Mouse (Mus musculus) neural tube, embryonic 12.5 days (tissue): Measurements from ENCODE around the gene Tas2r126. TPM values are rescaled to one million over a fixed set of nuclear protein-coding genes. Genes with fewer than 3 reads are reported as not detected.

Source experiments
- ATAC-seq: fragments of 200-750 bp; cut with Nextera tagmentation; 2 replicates; pipeline ENCODE4 v1.8.0; 2017; ENCODE audit warnings: low read depth, mild to moderate bottlenecking, moderate TSS enrichment, moderate library complexity; ENCODE audit not compliant: low FRiP score
- H3K27ac ChIP-seq: fragments of 300-500 bp; sonication (generic); 2 replicates; pipeline ENCODE4 v1.5.1; 2016
- H3K27me3 ChIP-seq: fragments of 300-500 bp; sonication (generic); replicated peaks from 2 replicates; pipeline ENCODE4 v1.6.1; 2016; ENCODE audit warnings: mild to moderate bottlenecking
- H3K36me3 ChIP-seq: fragments of 300-500 bp; sonication (generic); 2 replicates; pipeline ENCODE4 v1.6.1; 2016; ENCODE audit warnings: mild to moderate bottlenecking
- H3K4me1 ChIP-seq: fragments of 300-500 bp; sonication (generic); 2 replicates; pipeline ENCODE4 v1.6.1; 2016
- H3K4me2 ChIP-seq: fragments of 300-500 bp; sonication (generic); replicated peaks from 2 replicates; pipeline ENCODE4 v1.6.1; 2016; ENCODE audit warnings: mild to moderate bottlenecking
- H3K4me3 ChIP-seq: fragments of 300-500 bp; sonication (generic); 2 replicates; pipeline ENCODE4 v1.5.1; 2016
- H3K9ac ChIP-seq: fragments of 300-500 bp; sonication (generic); 2 replicates; pipeline ENCODE4 v1.6.1; 2016; ENCODE audit warnings: mild to moderate bottlenecking
- H3K9me3 ChIP-seq: fragments of 300-500 bp; sonication (generic); 2 replicates; pipeline ENCODE4 v1.6.1; 2016; ENCODE audit warnings: mild to moderate bottlenecking
- WGBS: fragments of 180-500 bp; shearing (Covaris S2); methylation state at CpG from one replicate; pipeline ENCODE4 v1.1.7; 2016; 5-methylcytosine and 5-hydroxymethylcytosine counted together
- polyA plus RNA-seq: library from polyadenylated mRNA; unstranded; fragments of >200 nt; fragmentation: Nextera tagmentation; extraction: Ambion mirVana; gene quantifications from 2 replicates; pipeline ENCODE4 v1.2.1, GENCODE M21; 2016

Gene Tas2r126
- polyA plus RNA-seq, result not detected in 2 replicates

- WGBS, result 87% methylated on average over 6 of the region's 6 CpGs
- Histone ChIP-seq H3K4me1 (no peaks in the 10 kb centered on the region), H3K27ac (no peak within 1 kb of the TSS), H3K4me2 (no peak within 1 kb of the TSS), H3K9me3 (no peaks in the 10 kb centered on the region), H3K9ac (no peak within 1 kb of the TSS), H3K36me3 (no peaks in the 10 kb centered on the region), H3K4me3 (no peak within 1 kb of the TSS), H3K27me3 (no peaks in the 10 kb centered on the region)
- no peak for ATAC-seq
Observed at GRCm38 (mm10) chr6:42434446-42434845, at the start of gene Tas2r126. Gene Tas2r126, plus strand, starts transcription at chr6:42434535.

- H3K4me2 ChIP-seq, result no peak overlapping the region
- no peaks in the 10 kb centered on the region for H3K9me3 ChIP-seq
- no peak overlapping the region for H3K4me3 ChIP-seq
- no peaks in the 10 kb centered on the region for H3K27me3 ChIP-seq
- no peaks in the 10 kb centered on the region for H3K36me3 ChIP-seq
- H3K9ac ChIP-seq, result no peak overlapping the region
- 80% methylated on average over 4 of the region's 4 CpGs for WGBS
- H3K27ac ChIP-seq, result no peak overlapping the region
- no peak for ATAC-seq
- H3K4me1 ChIP-seq, result no peaks in the 10 kb centered on the region
Observed at GRCm38 (mm10) chr6:42385635-42386034, 48.7 kb upstream of the Tas2r126 start.

GRCm38 (mm10) chr6:42391796-42392330 lies 42.5 kb upstream of the Tas2r126 start:
- Histone ChIP-seq H3K9ac (no peak overlapping the region), H3K27ac (no peak overlapping the region), H3K4me2 (no peak overlapping the region), H3K27me3 (no peaks in the 10 kb centered on the region), H3K36me3 (no peaks in the 10 kb centered on the region), H3K9me3 (no peaks in the 10 kb centered on the region), H3K4me1 (no peaks in the 10 kb centered on the region), H3K4me3 (no peak overlapping the region)
- no peak for ATAC-seq
- WGBS, result 44% methylated on average over 2 of the region's 2 CpGs

- no peaks in the 10 kb centered on the region for H3K36me3 ChIP-seq
- H3K27ac ChIP-seq, result no peak overlapping the region
- H3K4me2 ChIP-seq, result no peak overlapping the region
- H3K4me3 ChIP-seq, result no peak overlapping the region
- no peaks in the 10 kb centered on the region for H3K9me3 ChIP-seq
- H3K27me3 ChIP-seq, result no peaks in the 10 kb centered on the region
- no peak for ATAC-seq
- no peaks in the 10 kb centered on the region for H3K4me1 ChIP-seq
- 85% methylated on average over 9 of the region's 9 CpGs for WGBS
- no peak overlapping the region for H3K9ac ChIP-seq
Observed at GRCm38 (mm10) chr6:42395960-42396809, 38.1 kb upstream of the Tas2r126 start.

GRCm38 (mm10) chr6:42397041-42397657 lies 37.2 kb upstream of the Tas2r126 start:
- H3K36me3 ChIP-seq, result no peaks in the 10 kb centered on the region
- H3K27me3 ChIP-seq, result no peaks in the 10 kb centered on the region
- H3K4me2 ChIP-seq, result no peak overlapping the region
- no peak for ATAC-seq
- H3K27ac ChIP-seq, result no peak overlapping the region
- H3K9me3 ChIP-seq, result no peaks in the 10 kb centered on the region
- H3K9ac ChIP-seq, result no peak overlapping the region
- H3K4me1 ChIP-seq, result no peaks in the 10 kb centered on the region
- 76% methylated on average over 3 of the region's 3 CpGs for WGBS
- no peak overlapping the region for H3K4me3 ChIP-seq

- Histone ChIP-seq H3K4me2 (no peak overlapping the region), H3K27ac (no peak overlapping the region), H3K27me3 (no peaks in the 10 kb centered on the region), H3K9ac (no peak overlapping the region), H3K9me3 (no peaks in the 10 kb centered on the region), H3K4me3 (no peak overlapping the region), H3K4me1 (no peaks in the 10 kb centered on the region), H3K36me3 (no peaks in the 10 kb centered on the region)
- no peak for ATAC-seq
- 82% methylated on average over 3 of the region's 3 CpGs for WGBS
Observed at GRCm38 (mm10) chr6:42398285-42398684, 36.0 kb upstream of the Tas2r126 start.

GRCm38 (mm10) chr6:42398998-42399397 lies 35.3 kb upstream of the Tas2r126 start:
- H3K4me2 ChIP-seq, result no peak overlapping the region
- H3K27me3 ChIP-seq, result no peaks in the 10 kb centered on the region
- no peak overlapping the region for H3K9ac ChIP-seq
- H3K9me3 ChIP-seq, result no peaks in the 10 kb centered on the region
- H3K27ac ChIP-seq, result no peak overlapping the region
- no peak for ATAC-seq
- H3K4me3 ChIP-seq, result no peak overlapping the region
- 90% methylated on average over 1 of the region's 1 CpGs for WGBS
- H3K4me1 ChIP-seq, result no peaks in the 10 kb centered on the region
- no peaks in the 10 kb centered on the region for H3K36me3 ChIP-seq

- H3K36me3 ChIP-seq, result no peaks in the 10 kb centered on the region
- H3K4me3 ChIP-seq, result no peak within 1 kb of the TSS
- H3K27me3 ChIP-seq, result no peaks in the 10 kb centered on the region
- no peak within 1 kb of the TSS for H3K27ac ChIP-seq
- H3K4me2 ChIP-seq, result no peak within 1 kb of the TSS
- H3K4me1 ChIP-seq, result no peaks in the 10 kb centered on the region
- no peak for ATAC-seq
- no peaks in the 10 kb centered on the region for H3K9me3 ChIP-seq
- WGBS, result 78% methylated on average over 1 of the region's 1 CpGs
- H3K9ac ChIP-seq, result no peak within 1 kb of the TSS
Observed at GRCm38 (mm10) chr6:42399938-42400337, 34.4 kb upstream of the Tas2r126 start, which contains the start of gene Tas2r143. Gene Tas2r143, plus strand, starts transcription at chr6:42400238.

- WGBS, result 85% methylated on average over 2 of the region's 2 CpGs
- no peaks in the 10 kb centered on the region for H3K4me1 ChIP-seq
- no peaks in the 10 kb centered on the region for H3K36me3 ChIP-seq
- no peak within 1 kb of the TSS for H3K9ac ChIP-seq
- no peak within 1 kb of the TSS for H3K27ac ChIP-seq
- H3K4me2 ChIP-seq, result no peak within 1 kb of the TSS
- H3K27me3 ChIP-seq, result no peaks in the 10 kb centered on the region
- ATAC-seq, result no peak
- H3K9me3 ChIP-seq, result no peaks in the 10 kb centered on the region
- H3K4me3 ChIP-seq, result no peak within 1 kb of the TSS
Observed at GRCm38 (mm10) chr6:42405134-42405533, 29.2 kb upstream of the Tas2r126 start, which contains the start of gene Tas2r135. Gene Tas2r135, plus strand, starts transcription at chr6:42405434.

GRCm38 (mm10) chr6:42419443-42419842 lies 14.9 kb upstream of the Tas2r126 start:
- no peak for ATAC-seq
- Histone ChIP-seq H3K27me3 (no peaks in the 10 kb centered on the region), H3K4me1 (no peaks in the 10 kb centered on the region), H3K36me3 (no peaks in the 10 kb centered on the region), H3K27ac (no peak overlapping the region), H3K9me3 (no peaks in the 10 kb centered on the region), H3K4me2 (no peak overlapping the region), H3K9ac (no peak overlapping the region), H3K4me3 (no peak overlapping the region)
- 89% methylated on average over 2 of the region's 2 CpGs for WGBS

- WGBS, result 82% methylated on average over 2 of the region's 2 CpGs
- ATAC-seq, result no peak
Observed at GRCm38 (mm10) chr6:42421439-42421838, 12.9 kb upstream of the Tas2r126 start.

GRCm38 (mm10) chr6:42424472-42424871 lies 9.9 kb upstream of the Tas2r126 start:
- no peaks in the 10 kb centered on the region for H3K4me1 ChIP-seq
- H3K27ac ChIP-seq, result no peak overlapping the region
- H3K36me3 ChIP-seq, result no peaks in the 10 kb centered on the region
- H3K4me2 ChIP-seq, result no peak overlapping the region
- H3K9ac ChIP-seq, result no peak overlapping the region
- H3K9me3 ChIP-seq, result no peaks in the 10 kb centered on the region
- H3K4me3 ChIP-seq, result no peak overlapping the region
- WGBS, result 91% methylated on average over 3 of the region's 3 CpGs
- ATAC-seq, result no peak
- no peaks in the 10 kb centered on the region for H3K27me3 ChIP-seq

More at GRCm38 (mm10) chr6:42421439-42421838, 12.9 kb upstream of the Tas2r126 start:
- H3K4me2 ChIP-seq, result no peak overlapping the region
- no peaks in the 10 kb centered on the region for H3K9me3 ChIP-seq
- H3K27me3 ChIP-seq, result no peaks in the 10 kb centered on the region
- no peaks in the 10 kb centered on the region for H3K4me1 ChIP-seq
- H3K27ac ChIP-seq, result no peak overlapping the region
- no peak overlapping the region for H3K4me3 ChIP-seq
- H3K9ac ChIP-seq, result no peak overlapping the region
- H3K36me3 ChIP-seq, result no peaks in the 10 kb centered on the region
